Comparison of ENCODE assay signal across 28 mouse cellular contexts in genomic region chr16:85920122-85920521, GRCm38 (mm10). TPM values are rescaled to one million over a fixed set of nuclear protein-coding genes. Genes with fewer than 3 reads are reported as not detected.
DNase-seq lines count a peak whose midpoint lies in the region; ATAC-seq and TF ChIP-seq lines count a peak whose summit lies in the region.
"Had no signal": no experiment of that assay in that cellular context is flagged by ENCODE, and none has a peak within 500 bp of the region (broad histone marks: within the 10 kb centered on the region; RNA-seq: fewer than 3 reads in every experiment).

No protein-coding gene starts in this region.

- H3K36me3 ChIP-seq in kidney, embryonic 15.5 days, result no peaks in the 10 kb centered on the region
- H3K36me3 ChIP-seq: embryonic facial prominence, embryonic 12.5 days; embryonic facial prominence, embryonic 15.5 days; G1E; heart, embryonic 12.5 days; heart, embryonic 15.5 days had no signal

- DNase-seq in gastrocnemius, adult 2 months, result peak; percentile 41
- no peak for DNase-seq in gastrocnemius, postnatal 36 days
- no peak for DNase-seq in kidney, postnatal 36 days
- peak; percentile 7 for DNase-seq in lung, postnatal 36 days
- DNase-seq in lung, postnatal 10 days, result no peak
- no peak for DNase-seq in heart, postnatal 10 days
- DNase-seq: adrenal gland, adult 2 months; adrenal gland, postnatal 14 days; B cell, adult 2 months; cerebellum, adult 11 months; cerebellum, adult 2 months; cerebellum, adult 9-11 months; cerebellum, postnatal 25 days; forebrain, postnatal 0 days; heart, adult 18-20 months; heart, postnatal 14 days; heart, postnatal 4 days had no signal

- TF ChIP-seq CTCF in gastrocnemius, adult 2 months (IDR thresholded peaks at IDR 0.05), result no peak

- H3K27me3 ChIP-seq in kidney, embryonic 15.5 days, result no peaks in the 10 kb centered on the region
- H3K27me3 ChIP-seq: CH12.LX; embryonic facial prominence, embryonic 12.5 days; embryonic facial prominence, embryonic 15.5 days; heart, embryonic 12.5 days; heart, embryonic 15.5 days had no signal

- H3K4me3 ChIP-seq in gastrocnemius, adult 2 months, result no peak overlapping the region
- H3K4me3 ChIP-seq in kidney, embryonic 15.5 days (replicated peaks), result no peak overlapping the region
- H3K4me3 ChIP-seq: embryonic facial prominence, embryonic 12.5 days; embryonic facial prominence, embryonic 15.5 days; heart, embryonic 12.5 days; heart, embryonic 15.5 days had no signal

- H3K9me3 ChIP-seq in kidney, embryonic 15.5 days (replicated peaks), result no peaks in the 10 kb centered on the region
- H3K9me3 ChIP-seq: embryonic facial prominence, embryonic 12.5 days; embryonic facial prominence, embryonic 15.5 days; heart, embryonic 12.5 days; heart, embryonic 15.5 days had no signal

- no peak overlapping the region for H3K4me2 ChIP-seq in kidney, embryonic 15.5 days
- H3K4me2 ChIP-seq: embryonic facial prominence, embryonic 12.5 days; embryonic facial prominence, embryonic 15.5 days; heart, embryonic 12.5 days; heart, embryonic 15.5 days; hindbrain, embryonic 14.5 days had no signal

- H3K27ac ChIP-seq in gastrocnemius, adult 2 months, result no peak overlapping the region
- H3K27ac ChIP-seq in kidney, embryonic 15.5 days, result no peak overlapping the region
- H3K27ac ChIP-seq: embryonic facial prominence, embryonic 12.5 days; embryonic facial prominence, embryonic 15.5 days; heart, embryonic 15.5 days; hindbrain, embryonic 14.5 days; hindbrain, postnatal 0 days had no signal

- ATAC-seq in kidney, embryonic 15.5 days (replicated peaks; ENCODE audit: low FRiP score), result peak; percentile 43
- ATAC-seq: forebrain, embryonic 14.5 days; forebrain, postnatal 0 days; hindbrain, postnatal 0 days had no signal

- intact Hi-C loops in gastrocnemius, adult 2 months (cut with DNase I), result no loop called here
- intact Hi-C loops in gastrocnemius, postnatal 36 days (cut with DNase I), result no loop called here
- intact Hi-C loops in heart, postnatal 10 days (cut with DNase I), result no loop called here

- H3K9ac ChIP-seq in kidney, embryonic 15.5 days, result no peak overlapping the region
- H3K9ac ChIP-seq: embryonic facial prominence, embryonic 12.5 days; embryonic facial prominence, embryonic 15.5 days; forebrain, postnatal 0 days; heart, embryonic 12.5 days; heart, embryonic 15.5 days; hindbrain, embryonic 14.5 days had no signal

- whole genome bisulfite sequencing in kidney, embryonic 15.5 days, result 35% methylated on average over 4 of the region's 4 CpGs

- no peaks in the 10 kb centered on the region for H3K4me1 ChIP-seq in kidney, embryonic 15.5 days
- H3K4me1 ChIP-seq: embryonic facial prominence, embryonic 12.5 days; embryonic facial prominence, embryonic 15.5 days; heart, embryonic 12.5 days; heart, embryonic 15.5 days had no signal

RNA-seq across cellular contexts. Expression of gene Adamts5, which starts 18.5 kb away (rescaled TPM):
- total RNA-seq in gastrocnemius, adult 2 months (2021), result 1 to 10 TPM; 4.2 to 5.2 TPM
- 1 to 10 TPM; 5.5 to 5.7 TPM for total RNA-seq in gastrocnemius, postnatal 36 days (2021)
- polyA plus RNA-seq in kidney, embryonic 15.5 days (2015; fragmentation: Nextera tagmentation; extraction: Ambion mirVana), result 5.2 and 5.3 TPM in 2 replicates
- total RNA-seq in heart, postnatal 10 days (2021), result 10 to 100 TPM; 13.1 to 13.8 TPM
- total RNA-seq: CH12.LX; common myeloid progenitor, adult 5-6 weeks had no signal

Comparison
In these comparisons a context has a peak if more than half of its experiments do, and no peak if none do; other contexts are left out.
1. DNase-seq: peak in gastrocnemius, adult 2 months (single experiment) and lung, postnatal 36 days (single experiment); none in gastrocnemius, postnatal 36 days (0 of 2), kidney, postnatal 36 days (0 of 2), lung, postnatal 10 days (single experiment) and heart, postnatal 10 days (0 of 2).